In genomic region chr19:55198303-55198702, GRCm38 (mm10) we compare ENCODE assay signal across 9 mouse cellular contexts. TPM values are rescaled to one million over a fixed set of nuclear protein-coding genes. Genes with fewer than 3 reads are reported as not detected.
DNase-seq lines count a peak whose midpoint lies in the region; ATAC-seq and TF ChIP-seq lines count a peak whose summit lies in the region.
"Had no signal": no experiment of that assay in that cellular context is flagged by ENCODE, and none has a peak within 500 bp of the region (broad histone marks: within the 10 kb centered on the region; RNA-seq: fewer than 3 reads in every experiment).

No protein-coding gene starts in this region.

- peak; percentile 48; the same call in 1 of the 2 replicates for TF ChIP-seq CTCF in spleen, adult 2 months (IDR thresholded peaks at IDR 0.05; ENCODE audit: extremely low read depth, insufficient read depth, insufficient read length, insufficient replicate concordance)
- TF ChIP-seq CTCF in brain, embryonic 14.5 days (IDR thresholded peaks at IDR 0.05; ENCODE audit: borderline replicate concordance, extremely low read depth, insufficient read depth, insufficient read length): peak; percentile 78

- 39% methylated on average over 5 of the region's 5 CpGs for WGBS in spleen, adult 2 months
- WGBS in intestine, embryonic 14.5 days: 33% methylated on average over 5 of the region's 5 CpGs
- 36% methylated on average over 5 of the region's 5 CpGs for WGBS in midbrain, embryonic 13.5 days

- no peak overlapping the region for H3K4me3 ChIP-seq in spleen, adult 2 months (ENCODE audit: extremely low read depth, insufficient read depth, insufficient read length)
- H3K4me3 ChIP-seq in intestine, embryonic 14.5 days (ENCODE audit: low read depth, low read length): no peak overlapping the region
- H3K4me3 ChIP-seq in midbrain, embryonic 13.5 days (replicated peaks): no peak overlapping the region
- H3K4me3 ChIP-seq: erythroblast, embryonic 14.5 days had no signal

- no peaks in the 10 kb centered on the region for H3K4me1 ChIP-seq in spleen, adult 2 months (ENCODE audit: control insufficient read depth, insufficient read depth, insufficient read length)
- H3K4me1 ChIP-seq in intestine, embryonic 14.5 days (replicated peaks; ENCODE audit: control insufficient read depth, insufficient read depth, low read length): peaks cover 5% of the 10 kb centered on the region; the same call in 1 of the 2 replicates
- peaks cover 3% of the 10 kb centered on the region; the same call in 1 of the 2 replicates for H3K4me1 ChIP-seq in midbrain, embryonic 13.5 days (replicated peaks)

- no peak overlapping the region for H3K27ac ChIP-seq in spleen, adult 2 months (ENCODE audit: insufficient read depth, low read length)
- no peak overlapping the region for H3K27ac ChIP-seq in intestine, embryonic 14.5 days (ENCODE audit: low read depth)
- no peak overlapping the region for H3K27ac ChIP-seq in midbrain, embryonic 13.5 days

- peak overlapping the region; percentile 36 for H3K4me2 ChIP-seq in intestine, embryonic 14.5 days (ENCODE audit: low read length)
- no peak overlapping the region for H3K4me2 ChIP-seq in midbrain, embryonic 13.5 days (replicated peaks)

- H3K27me3 ChIP-seq in spleen, adult 2 months (ENCODE audit: control insufficient read depth, insufficient read depth, low read length): no peaks in the 10 kb centered on the region
- 0 out of 2 replicates have a peak, but pooled peaks cover 3% of the 10 kb centered on the region for H3K27me3 ChIP-seq in intestine, embryonic 14.5 days (replicated peaks; ENCODE audit: control insufficient read depth, insufficient read depth, low read length)
- H3K27me3 ChIP-seq in midbrain, embryonic 13.5 days: peaks cover 5% of the 10 kb centered on the region; the same call in 1 of the 2 replicates

- no peak overlapping the region for H3K9ac ChIP-seq in intestine, embryonic 14.5 days (ENCODE audit: low read length)
- no peak overlapping the region for H3K9ac ChIP-seq in midbrain, embryonic 13.5 days (replicated peaks)

- TF ChIP-seq POLR2A in spleen, adult 2 months (IDR thresholded peaks at IDR 0.05; ENCODE audit: low read depth, low read length): no peak
- no peak for TF ChIP-seq POLR2A in brain, embryonic 14.5 days (IDR thresholded peaks at IDR 0.05; ENCODE audit: borderline replicate concordance, extremely low read depth, insufficient read depth, insufficient read length, poor library complexity, severe bottlenecking)

- DNase-seq in spleen, adult 2 months (ENCODE audit: low read depth in 1 of 2, low spot score in 2 of 2): peak in 1 of 2 experiments; percentile 13
- no peak for DNase-seq in spleen, adult 12 weeks (ENCODE audit: low spot score)
- DNase-seq in brain, embryonic 14.5 days (ENCODE audit: low read depth): peak; percentile 72
- DNase-seq in frontal cortex, postnatal 36 days (ENCODE audit: low spot score in 2 of 2): peak; percentile 48 to 62
- DNase-seq in intestine, embryonic 14.5 days (ENCODE audit: low spot score): peak; percentile 84
- DNase-seq in left cerebral cortex, postnatal 14 days (ENCODE audit: low spot score in 2 of 2): peak; percentile 75 to 77

- no peaks in the 10 kb centered on the region for H3K36me3 ChIP-seq in spleen, adult 2 months (ENCODE audit: control insufficient read depth, insufficient read depth, low read length)
- H3K36me3 ChIP-seq in intestine, embryonic 14.5 days (ENCODE audit: control insufficient read depth, insufficient read depth, low read length): no peaks in the 10 kb centered on the region
- no peaks in the 10 kb centered on the region for H3K36me3 ChIP-seq in midbrain, embryonic 13.5 days

- H3K9me3 ChIP-seq in intestine, embryonic 14.5 days (ENCODE audit: control insufficient read depth, low read length): no peaks in the 10 kb centered on the region
- H3K9me3 ChIP-seq in midbrain, embryonic 13.5 days: no peaks in the 10 kb centered on the region

- intact Hi-C loops in left cerebral cortex, postnatal 14 days (cut with DNase I): loop anchor here (2.0 to 5.0 kb wide), 2 partner anchors 100 to 121 kb away; no protein-coding TSS in a partner anchor

- ATAC-seq in intestine, embryonic 14.5 days (replicated peaks; ENCODE audit: low FRiP score, low TSS enrichment, low read depth): 0 out of 2 replicates have a peak, but pooled peaks have one; percentile 51
- ATAC-seq in midbrain, embryonic 13.5 days: peak; percentile 73; the same call in 1 of the 2 replicates
- no peak for ATAC-seq in monocyte, adult 5-6 weeks (replicated peaks; ENCODE audit: insufficient number of reproducible peaks, low FRiP score, low TSS enrichment, poor library complexity, severe bottlenecking)

RNA-seq across cellular contexts. Expression of gene Tectb, which starts 17.8 kb away (rescaled TPM):
- 0.04 TPM in 1 of 2 replicates, not detected in the other for polyA plus RNA-seq in spleen, adult 2 months (2012; rRNA removed)
- 0.13 and 0.18 TPM in 2 replicates for polyA plus RNA-seq in brain, embryonic 14.5 days (2012; rRNA removed)
- not detected in 2 replicates for polyA plus RNA-seq in intestine, embryonic 14.5 days (2014; fragmentation: Nextera tagmentation; extraction: Ambion mirVana)
- total RNA-seq in left cerebral cortex, postnatal 14 days (2021): under 1 TPM in 1 of 2 experiments, not detected in 1; 0.15 TPM
- 0.30 and 0.83 TPM in 2 replicates for polyA plus RNA-seq in midbrain, embryonic 13.5 days (2015; fragmentation: Nextera tagmentation; extraction: Ambion mirVana)
- total RNA-seq in monocyte, adult 5-6 weeks (2017): not detected in 3 replicates
- polyA plus RNA-seq: erythroblast, embryonic 14.5 days had no signal

RNA-seq across cellular contexts. Expression of gene Gucy2g, which starts 42.7 kb away (rescaled TPM):
- 0.15 and 0.22 TPM in 2 replicates for polyA plus RNA-seq in spleen, adult 2 months (2012; rRNA removed)
- polyA plus RNA-seq in brain, embryonic 14.5 days (2012; rRNA removed): 0.03 and 0.05 TPM in 2 replicates
- polyA plus RNA-seq in intestine, embryonic 14.5 days (2014; fragmentation: Nextera tagmentation; extraction: Ambion mirVana): not detected in 2 replicates
- 1 to 10 TPM; 1.5 to 2.5 TPM for total RNA-seq in left cerebral cortex, postnatal 14 days (2021)
- polyA plus RNA-seq in midbrain, embryonic 13.5 days (2015; fragmentation: Nextera tagmentation; extraction: Ambion mirVana): 0.07 TPM in 1 of 2 replicates, not detected in the other
- not detected in 3 replicates for total RNA-seq in monocyte, adult 5-6 weeks (2017)
- polyA plus RNA-seq: erythroblast, embryonic 14.5 days had no signal

RNA-seq across cellular contexts. Expression of gene Acsl5, which starts 53.4 kb away (rescaled TPM):
- polyA plus RNA-seq in spleen, adult 2 months (2012; rRNA removed): 9.3 and 10.5 TPM in 2 replicates
- 4.5 and 6.4 TPM in 2 replicates for polyA plus RNA-seq in brain, embryonic 14.5 days (2012; rRNA removed)
- 86.5 and 93.2 TPM in 2 replicates for polyA plus RNA-seq in intestine, embryonic 14.5 days (2014; fragmentation: Nextera tagmentation; extraction: Ambion mirVana)
- 10 to 100 TPM; 38.1 to 38.7 TPM for total RNA-seq in left cerebral cortex, postnatal 14 days (2021)
- polyA plus RNA-seq in midbrain, embryonic 13.5 days (2015; fragmentation: Nextera tagmentation; extraction: Ambion mirVana): 9.9 TPM in 2 replicates
- 172 to 230 TPM (median 204 TPM) in 3 replicates for total RNA-seq in monocyte, adult 5-6 weeks (2017)
